Mouse (Mus musculus) brain, embryonic 18.5 days (tissue): ENCODE data around the gene Macrod2.

Experiments
- DNase-seq: peaks from one replicate; pipeline ENCODE4 v3.0.0-alpha.2; 2012; ENCODE audit warnings: low read depth, low spot score

Gene Macrod2

GRCm38 (mm10) chr2:141962868-141963267 lies 1567.8 kb downstream of the Macrod2 start:
- no peak for DNase-seq

- DNase-seq: no peak
Measured at GRCm38 (mm10) chr2:141983664-141984395, 1588.7 kb downstream of the Macrod2 start.

- DNase-seq: peak; percentile 34
Measured at GRCm38 (mm10) chr2:141998901-141999300, 1603.8 kb downstream of the Macrod2 start.

GRCm38 (mm10) chr2:142024534-142025155 lies 1629.5 kb downstream of the Macrod2 start:
- no peak for DNase-seq

- DNase-seq: no peak
Measured at GRCm38 (mm10) chr2:142026721-142027120, 1631.6 kb downstream of the Macrod2 start.

- no peak for DNase-seq
Measured at GRCm38 (mm10) chr2:142030756-142031646, 1635.9 kb downstream of the Macrod2 start.

GRCm38 (mm10) chr2:142055576-142055975 lies 1660.5 kb downstream of the Macrod2 start:
- DNase-seq: no peak

GRCm38 (mm10) chr2:142057889-142058750 lies 1663.0 kb downstream of the Macrod2 start:
- DNase-seq: peak; percentile 49

- DNase-seq: no peak
Measured at GRCm38 (mm10) chr2:142058751-142059090, 1663.6 kb downstream of the Macrod2 start.

- DNase-seq: no peak
Measured at GRCm38 (mm10) chr2:142108947-142109346, 1713.8 kb downstream of the Macrod2 start.

- DNase-seq: no peak
Measured at GRCm38 (mm10) chr2:142116623-142117022, 1721.5 kb downstream of the Macrod2 start.

GRCm38 (mm10) chr2:142128109-142128508 lies 1733.0 kb downstream of the Macrod2 start:
- no peak for DNase-seq

GRCm38 (mm10) chr2:142129166-142129565 lies 1734.1 kb downstream of the Macrod2 start:
- no peak for DNase-seq

- DNase-seq: no peak
Measured at GRCm38 (mm10) chr2:142149310-142149709, 1754.2 kb downstream of the Macrod2 start.

GRCm38 (mm10) chr2:142163506-142164275 lies 1768.6 kb downstream of the Macrod2 start:
- peak; percentile 37 for DNase-seq

GRCm38 (mm10) chr2:142169649-142170048 lies 1774.5 kb downstream of the Macrod2 start:
- DNase-seq: no peak

GRCm38 (mm10) chr2:142172706-142173105 lies 1777.6 kb downstream of the Macrod2 start:
- DNase-seq: no peak

GRCm38 (mm10) chr2:142174039-142174438 lies 1778.9 kb downstream of the Macrod2 start:
- no peak for DNase-seq

GRCm38 (mm10) chr2:142186922-142187321 lies 1791.8 kb downstream of the Macrod2 start:
- no peak for DNase-seq

GRCm38 (mm10) chr2:142187428-142187827 lies 1792.3 kb downstream of the Macrod2 start:
- no peak for DNase-seq

GRCm38 (mm10) chr2:142217371-142217770 lies 1822.3 kb downstream of the Macrod2 start:
- DNase-seq: no peak
